17 mouse cellular contexts compared by ENCODE assay signal in the genomic region with DNA sequence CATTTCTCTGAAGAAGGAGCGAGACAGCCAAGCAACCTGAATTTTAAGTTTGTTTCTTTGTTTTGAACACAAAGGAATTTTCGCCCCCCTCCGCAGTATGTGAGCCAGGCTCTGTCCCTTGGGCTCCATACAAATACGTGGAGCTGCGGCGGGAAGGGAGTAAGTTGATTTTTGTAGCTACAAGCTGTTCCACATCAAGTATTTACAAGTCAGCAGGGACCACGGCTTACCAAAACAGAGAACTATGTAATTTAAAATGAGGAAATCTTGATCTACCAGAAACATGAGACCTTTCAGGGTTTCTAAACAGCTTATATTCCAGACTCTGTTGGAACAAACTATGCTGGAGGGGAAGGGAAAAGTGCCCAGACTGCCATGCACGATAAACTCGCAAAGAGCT. TPM values are rescaled to one million over a fixed set of nuclear protein-coding genes. Genes with fewer than 3 reads are reported as not detected.
DNase-seq lines count a peak whose midpoint lies in the region; ATAC-seq and TF ChIP-seq lines count a peak whose summit lies in the region.
"Had no signal": no experiment of that assay in that cellular context is flagged by ENCODE, and none has a peak within 500 bp of the region (broad histone marks: within the 10 kb centered on the region; RNA-seq: fewer than 3 reads in every experiment).

No protein-coding gene starts in this region.

- peak; percentile 68; the same call in 1 of the 2 replicates for ATAC-seq in neural tube, embryonic 15.5 days (ENCODE audit: low FRiP score)

- H3K4me2 ChIP-seq in neural tube, embryonic 15.5 days, result no peak overlapping the region

- TF ChIP-seq POLR2A in thymus, adult 2 months (IDR thresholded peaks at IDR 0.05; ENCODE audit: control insufficient read depth, extremely low read depth, insufficient read depth, low read length, poor library complexity), result no peak
- no peak for TF ChIP-seq POLR2A in embryonic fibroblast, embryonic 13.5 days (IDR thresholded peaks at IDR 0.05; ENCODE audit: low read depth, low read length)

- H3K9ac ChIP-seq in neural tube, embryonic 15.5 days (replicated peaks), result no peak overlapping the region
- H3K9ac ChIP-seq: liver, embryonic 14.5 days had no signal

- WGBS in thymus, adult 2 months, result 89% methylated on average over 9 of the region's 9 CpGs
- 42% methylated on average over 9 of the region's 9 CpGs for WGBS in neural tube, embryonic 15.5 days

- no peak for DNase-seq in thymus, adult 2 months
- DNase-seq in thymus, postnatal 0 days (ENCODE audit: low spot score), result no peak
- DNase-seq in kidney, postnatal 14 days, result peak; percentile 68
- DNase-seq in layer of hippocampus, adult 11-12 months (ENCODE audit: low spot score), result no peak
- no peak for DNase-seq in left cerebral cortex, postnatal 10 days (ENCODE audit: extremely low spot score in 1 of 2, low spot score in 2 of 2)
- no peak for DNase-seq in embryo, embryonic 9.5 days (ENCODE audit: extremely low spot score)
- DNase-seq: adrenal gland, postnatal 10 days; cerebellum, adult 8-10 months; heart, postnatal 10 days; layer of hippocampus, adult 9-11 months; thymus, postnatal 14 days had no signal

- no peaks in the 10 kb centered on the region for H3K4me1 ChIP-seq in thymus, adult 2 months (replicated peaks; ENCODE audit: control insufficient read depth, insufficient read depth, low read length)
- no peaks in the 10 kb centered on the region; the same call in 1 of the 2 replicates for H3K4me1 ChIP-seq in embryonic fibroblast, embryonic 13.5 days (ENCODE audit: control insufficient read depth, insufficient read depth, low read length)
- peaks cover 21% of the 10 kb centered on the region for H3K4me1 ChIP-seq in neural tube, embryonic 15.5 days

- TF ChIP-seq CTCF in thymus, adult 2 months (IDR thresholded peaks at IDR 0.05; ENCODE audit: borderline replicate concordance, control insufficient read depth, extremely low read depth, insufficient read depth, low read length, poor library complexity), result no peak
- TF ChIP-seq CTCF in embryonic fibroblast, embryonic 13.5 days (IDR thresholded peaks at IDR 0.05; ENCODE audit: borderline replicate concordance, insufficient read depth, low read length), result no peak

- H3K36me3 ChIP-seq in thymus, adult 2 months (ENCODE audit: control insufficient read depth, insufficient read depth, low read length), result no peaks in the 10 kb centered on the region
- no peaks in the 10 kb centered on the region for H3K36me3 ChIP-seq in neural tube, embryonic 15.5 days
- H3K36me3 ChIP-seq: forebrain, embryonic 10.5 days; G1E had no signal

- no peaks in the 10 kb centered on the region for H3K27me3 ChIP-seq in thymus, adult 2 months (ENCODE audit: control insufficient read depth, insufficient read depth, low read length)
- H3K27me3 ChIP-seq in neural tube, embryonic 15.5 days (replicated peaks), result no peaks in the 10 kb centered on the region

- no peaks in the 10 kb centered on the region for H3K9me3 ChIP-seq in neural tube, embryonic 15.5 days (replicated peaks)
- H3K9me3 ChIP-seq: forebrain, embryonic 10.5 days had no signal

- intact Hi-C loops in left cerebral cortex, postnatal 10 days (cut with DNase I), result no loop called here

- H3K4me3 ChIP-seq in thymus, adult 2 months (ENCODE audit: control insufficient read depth, insufficient read depth, low read length), result no peak overlapping the region
- H3K4me3 ChIP-seq in embryonic fibroblast, embryonic 13.5 days (ENCODE audit: insufficient read depth, low read length), result no peak overlapping the region
- no peak overlapping the region for H3K4me3 ChIP-seq in neural tube, embryonic 15.5 days (replicated peaks)
- H3K4me3 ChIP-seq: forebrain, embryonic 10.5 days; megakaryocyte, embryonic 14.5 days had no signal

- 0 out of 2 replicates have a peak overlapping the region, but pooled peaks have one; percentile 15 for H3K27ac ChIP-seq in thymus, adult 2 months (ENCODE audit: control insufficient read depth, insufficient read depth, low read length)
- peak overlapping the region; percentile 34; the same call in 1 of the 2 replicates for H3K27ac ChIP-seq in embryonic fibroblast, embryonic 13.5 days (ENCODE audit: insufficient read depth, low read length)
- peak overlapping the region; percentile 69 for H3K27ac ChIP-seq in neural tube, embryonic 15.5 days (replicated peaks)
- H3K27ac ChIP-seq: forebrain, embryonic 10.5 days; liver, embryonic 14.5 days had no signal

RNA-seq across cellular contexts. Expression of gene Tuba1c, which starts 11.7 kb away (rescaled TPM):
- polyA plus RNA-seq in thymus, adult 2 months (2012; rRNA removed), result 294 and 330 TPM in 2 replicates
- polyA plus RNA-seq in thymus, postnatal 0 days (2015; fragmentation: Nextera tagmentation; extraction: Ambion mirVana), result 153 and 156 TPM in 2 replicates
- 171 and 395 TPM in 2 replicates for polyA plus RNA-seq in embryonic fibroblast, embryonic 13.5 days (2011; ENCODE audit: insufficient read length, low read depth, missing spikeins)
- polyA plus RNA-seq in neural tube, embryonic 15.5 days (2015; fragmentation: Nextera tagmentation; extraction: Ambion mirVana), result 12.4 and 52.6 TPM in 2 replicates
- total RNA-seq in left cerebral cortex, postnatal 10 days (2021), result 100 to 1,000 TPM; 255 to 292 TPM

RNA-seq across cellular contexts. Expression of gene Prph, which starts 37.0 kb away (rescaled TPM):
- polyA plus RNA-seq in thymus, adult 2 months (2012; rRNA removed), result 1.9 and 2.3 TPM in 2 replicates
- 0.99 and 1.1 TPM in 2 replicates for polyA plus RNA-seq in thymus, postnatal 0 days (2015; fragmentation: Nextera tagmentation; extraction: Ambion mirVana)
- polyA plus RNA-seq in embryonic fibroblast, embryonic 13.5 days (2011; ENCODE audit: insufficient read length, low read depth, missing spikeins), result 0.60 TPM in 1 of 2 replicates, not detected in the other
- 185 and 209 TPM in 2 replicates for polyA plus RNA-seq in neural tube, embryonic 15.5 days (2015; fragmentation: Nextera tagmentation; extraction: Ambion mirVana)
- 1 to 10 TPM; 5.5 to 5.9 TPM for total RNA-seq in left cerebral cortex, postnatal 10 days (2021)
- total RNA-seq: G1E had no signal
- polyA plus RNA-seq: G1E had no signal

RNA-seq across cellular contexts. Expression of gene Troap, which starts 56.4 kb away (rescaled TPM):
- polyA plus RNA-seq in thymus, adult 2 months (2012; rRNA removed), result 40.8 and 57.0 TPM in 2 replicates
- 21.8 and 25.3 TPM in 2 replicates for polyA plus RNA-seq in thymus, postnatal 0 days (2015; fragmentation: Nextera tagmentation; extraction: Ambion mirVana)
- 12.2 and 19.9 TPM in 2 replicates for polyA plus RNA-seq in embryonic fibroblast, embryonic 13.5 days (2011; ENCODE audit: insufficient read length, low read depth, missing spikeins)
- 4.6 and 10.3 TPM in 2 replicates for polyA plus RNA-seq in neural tube, embryonic 15.5 days (2015; fragmentation: Nextera tagmentation; extraction: Ambion mirVana)
- 1 to 10 TPM; 1.4 to 2.2 TPM for total RNA-seq in left cerebral cortex, postnatal 10 days (2021)

Comparison
In these comparisons a context has a peak if more than half of its experiments do, and no peak if none do; other contexts are left out.
1. H3K27ac ChIP-seq: peak in every context shown above with its lines; median percentile 69 in neural tube, embryonic 15.5 days; 34 in embryonic fibroblast, embryonic 13.5 days; 15 in thymus, adult 2 months.
2. RNA of gene Prph, which starts 37.0 kb away (polyA plus RNA-seq): 185 to 209 TPM in neural tube, embryonic 15.5 days; 1.9 to 2.3 TPM in thymus, adult 2 months, 0.99 to 1.1 TPM in thymus, postnatal 0 days and 0.60 TPM in embryonic fibroblast, embryonic 13.5 days; every median in the first group is over 10 times any median in the second.